Mouse (Mus musculus): ENCODE measurements around the gene 1700021F05Rik. TPM values are rescaled to one million over a fixed set of nuclear protein-coding genes. Genes with fewer than 3 reads are reported as not detected.

1700021F05Rik gene
- total RNA-seq, 2 experiments from 2014 or later: 97.7 to 103 TPM

- intact Hi-C loops (cut with DNase I; ENCODE audit: low total_unique reads): no loop called here
- DNase-seq: no peak
These were observed 51.2 kb downstream of the 1700021F05Rik start for GRCm38 (mm10) chr10:43489550-43489949.

DNA sequence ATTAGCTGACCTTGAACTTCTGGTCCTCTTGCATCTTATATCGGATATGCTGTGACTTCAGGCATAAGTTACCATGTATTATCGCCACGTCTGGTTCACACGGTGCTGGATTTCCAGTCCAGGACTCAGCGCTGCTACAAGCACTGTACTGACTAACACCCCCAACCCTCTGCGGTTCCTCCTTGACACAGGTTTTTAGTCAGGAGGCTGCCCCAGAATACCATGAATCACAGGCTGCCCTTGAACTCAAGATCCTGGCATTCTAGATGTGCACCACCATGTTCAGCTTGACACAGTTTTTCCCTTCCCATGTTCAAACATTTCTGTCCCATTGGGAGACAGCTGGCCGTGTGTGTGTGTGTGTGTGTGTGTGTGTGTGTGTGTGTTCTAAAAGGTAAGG, 51.7 kb downstream of the 1700021F05Rik start:
- no peak for DNase-seq

GRCm38 (mm10) chr10:43488258-43488657, 52.5 kb downstream of the 1700021F05Rik start:
- DNase-seq: no peak
- intact Hi-C loops (cut with DNase I; ENCODE audit: low total_unique reads): no loop called here

More for the DNA sequence above, 51.7 kb downstream of the 1700021F05Rik start:
- intact Hi-C loops (cut with DNase I; ENCODE audit: low total_unique reads): no loop called here

- no peak for DNase-seq
- intact Hi-C loops (cut with DNase I; ENCODE audit: low total_unique reads): no loop called here
These were observed 53.3 kb downstream of the 1700021F05Rik start for GRCm38 (mm10) chr10:43487441-43488010.

GRCm38 (mm10) chr10:43485751-43486268, 55.0 kb downstream of the 1700021F05Rik start:
- intact Hi-C loops (cut with DNase I; ENCODE audit: low total_unique reads): no loop called here
- no peak for DNase-seq

DNA sequence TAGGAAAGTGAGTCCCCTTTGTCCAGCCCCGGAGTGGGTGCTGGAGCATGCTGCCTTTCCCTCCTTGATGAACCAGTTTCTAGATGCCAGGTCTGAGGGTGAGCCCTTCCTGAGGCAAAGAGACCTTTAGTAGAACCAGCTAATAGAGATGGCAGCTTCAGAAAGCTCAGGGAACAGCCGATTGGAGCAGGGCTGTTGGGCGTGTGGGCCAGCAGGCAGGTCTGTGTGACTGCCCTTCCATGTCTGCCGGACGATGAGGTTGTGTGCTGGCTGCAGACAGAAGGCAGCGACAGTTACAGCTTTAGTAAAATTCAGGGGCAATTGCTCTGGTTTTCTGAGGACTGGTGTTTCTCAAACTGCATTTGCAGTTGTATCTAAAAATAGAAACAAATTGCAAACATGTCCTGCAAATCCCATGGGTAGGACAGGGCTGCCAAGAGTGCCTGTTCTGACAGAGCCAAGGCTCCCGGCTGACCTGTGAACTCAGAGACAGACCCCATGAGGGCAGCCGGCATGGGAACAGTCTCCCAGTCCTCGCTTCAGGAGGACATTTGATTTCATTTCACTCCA, 57.3 kb downstream of the 1700021F05Rik start:
- peak; percentile 63 for DNase-seq
- intact Hi-C loops (cut with DNase I; ENCODE audit: low total_unique reads): no loop called here

- intact Hi-C loops (cut with DNase I; ENCODE audit: low total_unique reads): no loop called here
- no peak for DNase-seq
These were observed 58.8 kb downstream of the 1700021F05Rik start for GRCm38 (mm10) chr10:43482021-43482420.

DNA sequence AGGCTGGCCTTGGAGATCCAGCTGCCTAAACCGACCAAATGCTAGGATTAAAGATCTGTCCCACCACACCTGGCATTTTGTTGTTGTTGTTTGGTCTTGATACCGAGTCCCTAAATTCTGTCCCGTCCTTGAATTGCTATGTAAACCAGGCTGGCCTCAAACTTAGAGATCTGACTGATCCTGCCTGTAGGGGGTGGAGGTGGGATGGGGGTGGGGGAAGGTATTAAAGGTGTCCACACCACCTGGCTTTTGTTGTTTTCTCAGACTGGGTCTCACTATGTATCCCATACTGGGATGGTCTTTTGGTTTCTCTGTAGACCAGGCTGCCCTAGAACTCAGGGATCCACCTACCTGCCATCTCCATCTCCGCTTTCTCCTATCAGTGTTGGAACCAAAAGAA, 59.6 kb downstream of the 1700021F05Rik start:
- intact Hi-C loops (cut with DNase I; ENCODE audit: low total_unique reads): no loop called here
- DNase-seq: no peak

GRCm38 (mm10) chr10:43480227-43480849, 60.5 kb downstream of the 1700021F05Rik start:
- intact Hi-C loops (cut with DNase I; ENCODE audit: low total_unique reads): no loop called here
- no peak for DNase-seq

DNA sequence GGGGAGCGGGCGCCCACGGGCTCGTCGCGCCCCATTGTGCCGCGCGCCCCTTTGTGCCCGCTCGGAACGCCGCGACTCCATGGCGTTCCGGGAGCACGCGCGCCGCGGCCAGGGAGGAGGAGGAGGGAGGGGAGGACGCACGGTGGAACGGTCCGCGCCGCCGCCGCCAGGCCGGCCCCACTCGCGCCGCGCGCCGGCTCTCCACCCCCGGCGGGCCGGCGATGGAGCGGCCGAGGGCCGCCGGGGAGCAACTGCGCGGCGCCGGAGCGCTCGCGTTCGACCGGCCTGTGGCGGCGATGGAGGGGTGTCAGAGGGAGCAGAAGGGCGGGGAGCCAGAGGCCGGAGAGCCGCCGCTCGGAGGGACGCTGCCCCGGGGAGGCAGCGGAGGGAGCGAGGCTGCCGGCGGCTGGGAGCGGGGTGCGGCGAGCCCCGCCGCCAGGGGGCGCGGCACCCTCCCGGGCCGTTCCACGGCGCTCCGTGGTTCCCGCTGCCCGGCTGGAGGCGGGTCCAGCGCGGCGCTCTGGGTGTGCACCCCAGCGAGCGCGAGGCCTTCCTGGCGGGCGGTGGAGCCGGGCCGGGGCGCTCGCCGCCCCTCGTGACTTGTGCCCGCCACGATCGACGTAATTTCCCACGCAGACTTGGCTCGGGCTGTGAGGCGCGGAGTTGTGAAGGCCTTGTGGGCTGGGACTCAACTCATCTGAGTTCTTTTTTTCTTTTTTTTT, 61.2 kb downstream of the 1700021F05Rik start:
- DNase-seq: peak; percentile 88
- intact Hi-C loops (cut with DNase I; ENCODE audit: low total_unique reads): loop anchor here (5.0 kb wide), 1 partner anchor 58 kb away; no protein-coding TSS in a partner anchor

DNA sequence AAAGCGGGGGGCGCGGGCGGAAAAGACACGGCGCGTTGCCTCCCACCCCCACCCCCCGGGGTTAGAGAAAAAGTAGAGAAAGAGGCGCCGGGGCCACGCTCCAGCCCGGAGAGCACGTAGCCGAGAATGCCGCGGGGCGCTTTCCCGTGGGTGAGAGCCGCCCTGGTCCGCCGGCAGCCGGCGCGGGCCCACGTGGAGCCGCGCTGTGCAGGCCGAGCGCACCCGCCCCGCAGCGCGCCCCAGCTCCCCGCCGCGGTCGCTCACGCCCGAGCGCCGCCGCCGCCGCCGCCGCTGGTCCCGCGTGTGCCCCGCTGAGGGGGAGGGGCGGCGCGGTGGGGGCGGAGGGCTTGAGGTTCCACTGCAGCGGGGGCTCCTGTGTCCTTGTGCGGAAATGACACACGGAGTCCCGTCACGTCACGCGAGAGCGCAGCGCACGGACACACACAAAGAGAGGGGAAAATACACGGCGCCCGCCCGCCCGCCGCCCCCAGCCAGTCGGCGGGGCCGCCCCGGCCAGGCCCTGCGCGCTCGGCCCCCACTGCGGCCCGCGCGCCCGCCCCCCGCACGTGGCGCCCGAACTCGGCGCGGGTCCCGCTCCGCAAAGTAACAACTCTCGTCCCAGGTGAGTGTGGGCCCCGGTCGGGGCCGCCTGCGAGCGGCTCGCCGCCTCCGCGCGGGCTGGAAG, 61.9 kb downstream of the 1700021F05Rik start, which contains the start of gene Bend3:
Gene Bend3, plus strand, starts transcription at position 81 of the 685 bp plus-strand sequence.
- intact Hi-C loops (cut with DNase I; ENCODE audit: low total_unique reads): loop anchor here (5.0 kb wide), 1 partner anchor 58 kb away; no protein-coding TSS in a partner anchor
- peak; percentile 61 for DNase-seq

GRCm38 (mm10) chr10:43477865-43478681, 62.7 kb downstream of the 1700021F05Rik start:
- intact Hi-C loops (cut with DNase I; ENCODE audit: low total_unique reads): loop anchor here (5.0 kb wide), 1 partner anchor 59 kb away; no protein-coding TSS in a partner anchor
- peak; percentile 26 for DNase-seq

- no peak for DNase-seq
- intact Hi-C loops (cut with DNase I; ENCODE audit: low total_unique reads): loop anchor here (5.0 kb wide), 1 partner anchor 60 kb away; no protein-coding TSS in a partner anchor
These were observed 63.3 kb downstream of the 1700021F05Rik start for GRCm38 (mm10) chr10:43477459-43477858.

DNA sequence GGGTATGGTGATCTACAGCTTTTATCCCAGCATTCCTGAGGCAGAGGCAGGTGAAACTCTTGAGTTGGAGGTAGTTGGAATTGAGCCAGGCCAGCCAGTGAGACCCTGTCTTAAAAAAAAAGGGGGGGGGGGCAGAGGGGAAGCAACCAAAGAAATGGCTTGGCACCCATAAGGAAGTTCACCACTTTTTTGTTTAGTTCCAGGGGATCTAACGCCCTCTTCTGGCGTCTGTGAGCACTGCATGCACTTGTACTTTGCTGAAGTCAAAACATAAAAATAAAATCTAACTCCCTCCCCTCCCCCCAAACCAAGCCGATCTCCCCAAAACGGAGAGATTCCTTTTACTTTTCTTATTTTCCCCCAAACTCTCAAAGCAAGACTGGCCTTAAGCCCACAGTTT, 65.4 kb downstream of the 1700021F05Rik start:
- no peak for DNase-seq
- intact Hi-C loops (cut with DNase I; ENCODE audit: low total_unique reads): loop anchor here (5.0 kb wide), 1 partner anchor 62 kb away; no protein-coding TSS in a partner anchor

All from gastrocnemius, postnatal 14 days (tissue).